Mouse (Mus musculus): ENCODE measurements around the gene Lrp6.

- TF ChIP-seq GATA1 (IDR thresholded peaks at IDR 0.05; ENCODE audit: borderline replicate concordance, low read length) = no peak
- TF ChIP-seq FLI1 (IDR thresholded peaks at IDR 0.05; ENCODE audit: low read length) = no peak
Measured at GRCm38 (mm10) chr6:134439401-134440021, 127.3 kb downstream of the Lrp6 start.

All from megakaryocyte, embryonic 14.5 days (primary cell).